Mouse (Mus musculus) right cerebral cortex, adult 18-20 months (tissue): ENCODE data around the gene Lrrc23.
A peak's percentile ranks its signal among the peaks of the same experiment; 100 is the strongest.
"Not testable (repeated sequence)": the region's sequence is repeated elsewhere in the genome, so short reads cannot be mapped to it uniquely, and the experiment has no call there.

Experiments
- DNase-seq: peaks from one replicate; pipeline ENCODE4 v3.0.0; 2022; ENCODE audit warnings: mixed read lengths

The Lrrc23 gene

GRCm38 (mm10) chr6:124779222-124779983 is at the start of gene Lrrc23:
TSS of gene Lrrc23 (minus strand) at chr6:124779727.
- DNase-seq, result no peak

- DNase-seq, result no peak
Observed at GRCm38 (mm10) chr6:124828101-124828592, 48.6 kb upstream of the Lrrc23 start.

GRCm38 (mm10) chr6:124822049-124822448 is 42.5 kb upstream of the Lrrc23 start:
- no peak for DNase-seq

- no peak for DNase-seq
Observed at GRCm38 (mm10) chr6:124820891-124821290, 41.4 kb upstream of the Lrrc23 start.

GRCm38 (mm10) chr6:124817971-124818370 is 38.4 kb upstream of the Lrrc23 start:
- DNase-seq, result no peak

GRCm38 (mm10) chr6:124817563-124817962 is 38.0 kb upstream of the Lrrc23 start:
- no peak for DNase-seq

- DNase-seq, result no peak
Observed at GRCm38 (mm10) chr6:124817125-124817524, 37.6 kb upstream of the Lrrc23 start.

GRCm38 (mm10) chr6:124816611-124817010 is 37.1 kb upstream of the Lrrc23 start:
- no peak for DNase-seq

GRCm38 (mm10) chr6:124814858-124815774 is 35.6 kb upstream of the Lrrc23 start:
- DNase-seq, result no peak

GRCm38 (mm10) chr6:124814448-124814847 is 34.9 kb upstream of the Lrrc23 start:
- no peak for DNase-seq

- DNase-seq, result peak; percentile 92
Observed at GRCm38 (mm10) chr6:124813933-124814332, 34.4 kb upstream of the Lrrc23 start, which contains the start of gene Tpi1. TSS of gene Tpi1 (minus strand) at chr6:124814296.

GRCm38 (mm10) chr6:124813496-124813895 is 34.0 kb upstream of the Lrrc23 start:
- peak; percentile 82 for DNase-seq

GRCm38 (mm10) chr6:124812848-124813247 is 33.3 kb upstream of the Lrrc23 start:
- DNase-seq, result no peak

- DNase-seq, result no peak
Observed at GRCm38 (mm10) chr6:124811701-124812560, 32.4 kb upstream of the Lrrc23 start.

- DNase-seq, result no peak
Observed at GRCm38 (mm10) chr6:124811403-124811665, 31.8 kb upstream of the Lrrc23 start.

GRCm38 (mm10) chr6:124810566-124811402 is 31.3 kb upstream of the Lrrc23 start:
- not testable (repeated sequence) for DNase-seq

GRCm38 (mm10) chr6:124809775-124810538 is 30.4 kb upstream of the Lrrc23 start:
- no peak for DNase-seq

GRCm38 (mm10) chr6:124809052-124809774 is 29.7 kb upstream of the Lrrc23 start:
- DNase-seq, result peak; percentile 61

- no peak for DNase-seq
Observed at GRCm38 (mm10) chr6:124808358-124809012, 29.0 kb upstream of the Lrrc23 start, which contains the start of gene Spsb2. TSS of gene Spsb2 (plus strand) at chr6:124808661.

GRCm38 (mm10) chr6:124807986-124808357 is 28.4 kb upstream of the Lrrc23 start:
- no peak for DNase-seq
